Mouse (Mus musculus) bone marrow macrophage, adult 2 months (primary cell): ENCODE measurements at regions not wholly inside any gene's neighbourhood (a gene's known extent, or its start where the extent isn't known, plus 50 kb on each side); places are given as distances from the start of the nearest gene placed in this dataset.

Experiments
- H3K27ac ChIP-seq: 2 replicates; pipeline ENCODE4 v1.5.1; 2012; ENCODE audit warnings: low read depth, low read length; ENCODE audit not compliant: insufficient read depth
- H3K4me1 ChIP-seq: 2 replicates; pipeline ENCODE4 v1.6.1; 2012; ENCODE audit warnings: low read length; ENCODE audit not compliant: control insufficient read depth, insufficient read depth
- H3K4me3 ChIP-seq: 2 replicates; pipeline ENCODE4 v1.5.1; 2012; ENCODE audit warnings: mild to moderate bottlenecking, low read length, moderate library complexity; ENCODE audit not compliant: insufficient read depth
- CTCF ChIP-seq: IDR thresholded peaks from 2 replicates; pipeline ENCODE4 v1.5.1; 2012; ENCODE audit warnings: low read depth, mild to moderate bottlenecking, low read length, moderate library complexity
- POLR2A ChIP-seq: IDR thresholded peaks from 2 replicates; pipeline ENCODE4 v1.6.1; 2012; ENCODE audit warnings: mild to moderate bottlenecking, low read depth, low read length, borderline replicate concordance

DNA sequence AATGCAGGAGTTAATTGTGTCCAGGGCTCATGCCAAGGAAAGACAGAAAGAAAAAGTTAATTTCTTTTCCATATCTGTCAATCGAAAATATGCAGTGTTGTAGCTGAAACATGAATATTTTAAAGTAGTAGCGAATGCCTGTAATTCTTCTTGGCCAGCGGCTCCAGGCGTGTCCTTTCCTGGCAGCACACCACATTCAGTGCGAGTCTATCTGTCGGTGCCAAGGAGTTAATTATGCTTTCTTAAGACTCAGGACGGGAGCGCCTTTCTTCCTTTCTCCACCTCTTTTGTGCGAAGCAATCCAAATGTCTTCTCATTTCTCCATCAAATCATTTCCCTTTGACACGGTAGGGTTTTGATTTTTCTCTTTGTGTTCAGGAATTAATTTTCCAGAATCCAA, 226.5 kb upstream of the Nrip1 start:
- Histone ChIP-seq H3K27ac (no peak overlapping the region), H3K4me1 (0 out of 2 replicates have a peak, but pooled peaks cover 2% of the 10 kb centered on the region), H3K4me3 (no peak overlapping the region)
- TF ChIP-seq POLR2A (no peak), CTCF (no peak)

DNA sequence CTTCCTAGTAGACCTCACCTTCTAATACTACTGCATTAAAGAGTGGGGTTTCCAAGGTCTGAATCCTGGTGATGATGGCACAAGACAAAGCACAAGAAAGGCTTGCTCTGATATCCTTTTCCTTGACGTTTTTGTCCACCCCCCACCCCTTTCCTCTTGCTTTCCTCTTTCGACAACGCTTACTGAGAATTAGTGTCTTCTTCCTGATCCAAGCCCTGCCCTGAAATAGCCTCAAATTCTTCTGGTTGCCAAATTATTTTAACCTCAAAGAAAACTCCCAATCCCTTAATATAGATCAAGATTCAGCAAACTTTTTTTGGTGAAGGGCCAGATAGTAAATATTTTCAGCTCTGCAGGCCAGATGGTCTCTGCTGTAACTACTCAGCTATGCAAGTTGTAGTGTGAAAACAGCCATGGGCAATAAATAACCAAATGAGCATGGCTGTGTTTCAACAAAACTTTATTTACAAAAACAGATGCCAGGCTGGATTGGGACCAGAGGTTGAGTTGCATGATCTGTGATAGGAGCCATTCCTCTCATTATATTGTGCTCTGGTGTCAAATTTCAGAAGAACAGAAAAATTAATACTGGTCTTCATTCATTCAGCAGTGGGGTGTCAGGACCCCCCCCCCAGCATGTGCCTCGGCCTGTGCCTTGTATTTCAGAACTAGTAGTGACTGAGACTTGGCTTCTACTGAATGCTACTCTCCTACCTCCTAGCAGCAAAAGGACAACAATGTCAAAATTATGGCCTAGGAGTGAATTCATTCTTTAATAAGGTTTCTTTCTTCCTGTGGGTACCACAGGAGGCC, 218.5 kb upstream of the Nrip1 start:
- no peaks in the 10 kb centered on the region for H3K4me1 ChIP-seq
- no peak overlapping the region for H3K27ac ChIP-seq
- H3K4me3 ChIP-seq = no peak overlapping the region
- TF ChIP-seq POLR2A (no peak), CTCF (no peak)

DNA sequence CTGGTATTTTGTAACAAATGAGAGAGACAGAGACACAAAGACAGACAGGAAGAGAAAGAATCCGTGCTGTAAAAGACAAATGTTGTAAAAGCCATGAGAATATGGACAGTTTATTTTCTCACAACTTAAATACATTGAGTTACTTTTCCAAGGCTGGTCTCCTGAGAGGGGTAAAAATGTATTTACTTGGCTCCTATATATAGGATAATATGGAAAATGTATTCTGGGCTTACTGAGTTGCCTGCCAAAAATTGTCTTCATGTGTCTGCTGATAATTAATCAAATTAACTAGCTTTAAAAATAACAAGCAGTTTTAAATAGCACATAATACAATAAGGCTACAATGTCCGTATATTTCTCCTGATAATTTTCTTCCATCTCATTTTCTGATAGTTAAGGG, 216.2 kb upstream of the Nrip1 start:
- Histone ChIP-seq H3K27ac (no peak overlapping the region), H3K4me3 (no peak overlapping the region), H3K4me1 (no peaks in the 10 kb centered on the region)
- no peak for TF ChIP-seq CTCF

DNA sequence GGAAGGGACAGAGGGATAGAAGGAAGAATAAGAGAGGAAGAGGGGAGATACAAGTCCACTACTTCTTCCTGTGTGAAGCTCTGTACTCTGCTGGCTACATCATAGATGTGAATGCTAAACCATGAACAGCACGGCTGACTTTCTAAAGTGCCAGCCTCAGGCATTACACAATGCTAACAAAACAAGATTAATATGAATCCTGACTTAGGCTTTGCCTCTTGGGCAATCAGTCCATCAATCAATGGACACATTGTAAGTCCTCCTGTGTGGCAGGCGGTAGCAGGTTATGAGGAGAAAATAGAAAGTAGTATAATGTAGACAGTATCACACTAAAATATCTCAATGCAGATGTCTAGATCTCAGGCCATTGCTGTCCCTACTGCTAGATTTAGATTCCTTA, 203.6 kb upstream of the Nrip1 start:
- Histone ChIP-seq H3K4me3 (no peak overlapping the region), H3K4me1 (no peaks in the 10 kb centered on the region), H3K27ac (no peak overlapping the region)
- no peak for TF ChIP-seq POLR2A
- no peak for TF ChIP-seq CTCF

DNA sequence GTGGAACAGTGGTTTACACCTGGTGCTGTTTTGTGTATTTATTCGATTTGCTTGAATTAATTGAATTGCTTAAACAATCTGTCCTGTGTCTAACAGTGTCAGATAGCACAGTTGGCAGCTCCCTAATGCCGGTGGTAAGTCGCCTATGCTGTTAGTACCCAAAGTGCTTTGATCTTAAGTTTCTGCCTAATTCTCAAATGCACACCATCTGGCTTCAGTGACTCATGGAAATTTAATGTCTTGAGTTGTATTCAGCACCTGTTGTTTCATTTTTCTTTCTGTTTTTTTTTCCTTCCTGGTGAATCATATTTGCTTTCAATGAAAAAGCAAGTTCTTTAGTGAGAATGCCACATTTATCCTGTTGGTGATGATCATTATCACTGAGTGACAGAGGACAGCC, 201.7 kb upstream of the Nrip1 start:
- no peak overlapping the region for H3K27ac ChIP-seq
- no peak overlapping the region for H3K4me3 ChIP-seq
- H3K4me1 ChIP-seq = no peaks in the 10 kb centered on the region
- TF ChIP-seq CTCF = no peak
- no peak for TF ChIP-seq POLR2A

DNA sequence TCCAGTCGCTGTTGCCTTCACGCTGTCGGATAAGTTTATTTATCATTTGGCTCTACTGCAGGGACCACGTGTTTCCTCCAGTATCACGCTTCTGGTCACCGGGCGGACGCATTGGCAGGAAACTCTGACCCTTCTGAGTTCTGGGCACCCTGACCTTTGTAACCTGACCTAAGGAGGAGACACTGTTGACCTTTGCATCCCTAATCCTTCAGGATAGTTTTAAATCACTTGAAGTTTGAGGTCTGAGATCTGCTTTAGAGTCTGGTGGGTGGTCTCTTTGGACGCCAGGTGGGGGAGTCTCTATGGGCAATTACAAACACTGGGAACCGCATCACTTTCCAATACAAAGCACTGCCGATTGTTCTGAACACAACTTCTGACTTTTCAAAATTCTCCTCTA, 192.6 kb upstream of the Nrip1 start:
- Histone ChIP-seq H3K4me3 (no peak overlapping the region), H3K4me1 (no peaks in the 10 kb centered on the region), H3K27ac (no peak overlapping the region)
- TF ChIP-seq POLR2A = no peak
- TF ChIP-seq CTCF = no peak

DNA sequence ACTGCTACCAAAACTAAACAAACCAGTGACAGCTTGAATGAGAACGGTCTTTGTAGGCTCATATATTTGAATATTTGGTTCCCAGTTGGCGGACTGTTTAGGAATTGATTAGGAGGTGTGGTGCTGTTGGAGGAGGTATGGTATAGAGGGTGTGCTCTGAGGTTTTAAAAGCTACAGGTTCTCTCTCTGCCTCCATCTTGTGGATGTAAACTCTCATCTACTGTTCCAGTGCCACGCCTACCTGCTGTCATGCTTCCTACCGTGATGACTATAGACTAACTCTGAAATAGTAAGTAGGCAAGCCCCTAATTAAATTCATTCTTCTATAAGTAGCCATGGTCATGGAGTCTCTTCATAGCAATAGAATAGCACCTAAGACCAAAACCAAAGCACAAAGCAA, 181.2 kb upstream of the Nrip1 start:
- no peak for TF ChIP-seq POLR2A
- TF ChIP-seq CTCF = no peak
- Histone ChIP-seq H3K4me1 (no peaks in the 10 kb centered on the region), H3K27ac (no peak overlapping the region), H3K4me3 (no peak overlapping the region)

DNA sequence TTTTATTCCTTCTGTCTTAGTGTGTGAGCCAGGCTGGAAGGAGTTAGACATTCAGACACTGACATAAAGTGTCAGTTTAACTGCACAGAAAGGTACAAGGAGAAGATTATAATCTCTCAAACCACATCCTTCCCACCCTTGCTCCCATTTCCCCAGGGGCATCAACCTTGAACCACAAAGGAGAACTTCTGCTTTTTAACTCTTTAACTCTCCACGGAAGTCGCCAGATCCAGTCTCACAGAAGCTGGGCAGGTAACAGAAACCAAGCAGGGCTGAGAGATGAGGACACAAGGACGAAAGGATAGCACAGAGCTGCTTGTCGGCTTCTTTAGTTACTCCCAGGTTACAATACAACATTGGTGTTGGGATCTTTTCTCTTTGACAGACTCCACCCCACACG, 176.0 kb upstream of the Nrip1 start:
- no peak overlapping the region for H3K4me3 ChIP-seq
- H3K27ac ChIP-seq = no peak overlapping the region
- TF ChIP-seq POLR2A = no peak
- TF ChIP-seq CTCF = no peak

DNA sequence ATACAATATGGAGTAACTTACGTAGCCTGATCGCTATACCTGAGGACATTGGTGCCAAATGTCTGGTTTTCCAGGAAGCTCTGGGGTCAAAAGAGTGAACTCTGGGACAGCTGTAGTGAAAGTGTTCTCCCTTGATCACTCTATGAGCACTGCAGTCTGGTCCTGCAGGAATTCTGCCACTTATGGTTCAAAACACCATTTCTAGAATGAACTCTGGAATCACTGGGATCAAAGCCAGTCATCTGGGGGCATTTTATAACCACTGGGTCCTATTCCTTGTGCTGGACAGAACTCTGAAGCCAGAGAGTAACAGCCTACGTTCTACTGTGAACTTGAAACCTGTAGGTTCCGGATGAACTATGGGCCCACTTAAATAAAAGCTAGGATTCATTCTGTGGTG, 173.5 kb upstream of the Nrip1 start:
- Histone ChIP-seq H3K27ac (no peak overlapping the region), H3K4me3 (no peak overlapping the region), H3K4me1 (no peaks in the 10 kb centered on the region)
- TF ChIP-seq POLR2A = no peak

More for the DNA sequence above, 176.0 kb upstream of the Nrip1 start:
- no peaks in the 10 kb centered on the region for H3K4me1 ChIP-seq

DNA sequence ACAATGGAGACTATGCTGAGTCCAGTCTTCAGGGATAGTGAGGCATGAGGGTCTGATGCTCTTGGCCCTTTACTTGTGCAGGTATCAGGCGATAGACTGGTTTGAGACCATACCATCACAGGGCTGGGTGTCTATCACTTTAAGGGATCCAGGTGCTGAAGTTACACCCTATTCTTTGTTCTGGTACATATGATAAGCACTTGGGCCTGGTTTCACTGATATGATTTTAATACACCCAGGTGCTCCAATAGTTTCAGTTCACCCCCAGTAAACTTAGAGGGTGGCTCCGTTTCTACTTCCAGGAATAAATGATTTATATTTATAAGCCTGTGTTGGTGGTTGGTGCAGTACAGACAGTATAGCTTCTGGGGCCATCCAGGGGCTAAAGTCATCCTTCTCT, 173.0 kb upstream of the Nrip1 start:
- TF ChIP-seq POLR2A (no peak), CTCF (no peak)
- Histone ChIP-seq H3K4me3 (no peak overlapping the region), H3K4me1 (no peaks in the 10 kb centered on the region), H3K27ac (no peak overlapping the region)

DNA sequence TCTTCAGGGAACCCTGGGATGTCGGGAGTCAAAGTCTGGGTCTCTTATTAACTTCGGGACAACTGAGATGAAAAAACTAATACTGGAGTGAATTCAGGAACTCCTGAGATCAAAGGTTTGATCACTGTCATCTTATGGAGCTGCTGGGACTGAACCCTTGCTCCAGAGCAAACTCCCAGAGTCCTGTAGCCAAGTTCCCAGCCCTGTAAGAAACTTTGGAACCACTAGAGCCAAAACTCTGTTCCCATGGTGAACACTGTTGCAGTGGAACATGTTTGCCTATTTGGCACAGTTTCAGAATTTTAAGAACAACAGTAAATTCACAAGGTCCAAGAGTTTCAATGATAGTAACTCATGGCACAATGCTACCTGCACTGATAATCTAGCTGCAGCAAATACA, 172.3 kb upstream of the Nrip1 start:
- Histone ChIP-seq H3K4me3 (no peak overlapping the region), H3K27ac (no peak overlapping the region), H3K4me1 (no peaks in the 10 kb centered on the region)
- TF ChIP-seq POLR2A = no peak
- no peak for TF ChIP-seq CTCF
